Mouse (Mus musculus) MEL (cell line): Measurements from ENCODE around the gene Tmem266. TPM values are rescaled to one million over a fixed set of nuclear protein-coding genes. Genes with fewer than 3 reads are reported as not detected.

ENCODE experiments used
- DNase-seq: peaks from one replicate; pipeline ENCODE4 v3.0.0; 2011; ENCODE audit warnings: low read depth, low spot score
- H3K27ac ChIP-seq: 2 replicates; pipeline ENCODE4 v1.5.1; 2012; ENCODE audit warnings: low read depth, mild to moderate bottlenecking, control low read depth, low read length, moderate library complexity; ENCODE audit not compliant: control insufficient read depth
- H3K27me3 ChIP-seq, 2 experiments: fragments of 150-350 bp in 1 of 2; sonication (generic) in 1 of 2; 2 replicates each; pipeline ENCODE4 v1.6.1; 2012; ENCODE audit warnings: low read length in 2 of 2, mild to moderate bottlenecking in 2 of 2, improper control_type of control experiment in 1 of 2, moderate library complexity in 1 of 2; ENCODE audit not compliant: insufficient read depth in 2 of 2, control insufficient read depth in 1 of 2
- H3K36me3 ChIP-seq, 2 experiments: 2 replicates each; pipeline ENCODE4 v1.6.1; 2012 to 2014; ENCODE audit warnings: low read length in 2 of 2, improper control_type of control experiment in 1 of 2, inconsistent platforms in 1 of 2, mild to moderate bottlenecking in 1 of 2; ENCODE audit not compliant: insufficient read depth in 2 of 2, control insufficient read depth in 1 of 2
- H3K4me1 ChIP-seq, 2 experiments: fragments of 150-350 bp in 1 of 2; sonication (generic) in 1 of 2; 2 replicates each; pipeline ENCODE4 v1.6.1; 2012; ENCODE audit warnings: low read length in 2 of 2, improper control_type of control experiment in 1 of 2, mild to moderate bottlenecking in 1 of 2; ENCODE audit not compliant: insufficient read depth in 2 of 2, control insufficient read depth in 1 of 2
- H3K4me3 ChIP-seq, 2 experiments: fragments of 150-350 bp in 1 of 2; sonication (generic) in 1 of 2; 2 replicates each; pipeline ENCODE4 v1.5.1; 2012; ENCODE audit warnings: low read depth in 2 of 2, low read length in 2 of 2, mild to moderate bottlenecking in 2 of 2, moderate library complexity in 2 of 2, control low read depth in 1 of 2, improper control_type of control experiment in 1 of 2; ENCODE audit not compliant: control insufficient read depth in 1 of 2, insufficient read depth in 1 of 2
- H3K79me2 ChIP-seq: 2 replicates; pipeline ENCODE4 v1.6.1; 2012; ENCODE audit warnings: mild to moderate bottlenecking, low read length, moderate library complexity; ENCODE audit not compliant: control insufficient read depth, poor library complexity, insufficient read depth
- H3K9ac ChIP-seq: 2 replicates; pipeline ENCODE4 v1.6.1; 2012; ENCODE audit warnings: low read depth, mild to moderate bottlenecking, control low read depth, low read length, moderate library complexity; ENCODE audit not compliant: control insufficient read depth, poor library complexity, severe bottlenecking
- H3K9me3 ChIP-seq: fragments of 150-350 bp; sonication (generic); replicated peaks from 2 replicates; pipeline ENCODE4 v1.6.1; 2012; ENCODE audit warnings: mild to moderate bottlenecking, low read length, improper control_type of control experiment, moderate library complexity; ENCODE audit not compliant: insufficient read depth
- CHD2 ChIP-seq: IDR thresholded peaks from 2 replicates; pipeline ENCODE4 v1.6.1; 2011; ENCODE audit warnings: low read length, improper control_type of control experiment
- GABPA ChIP-seq: IDR thresholded peaks from 2 replicates; pipeline ENCODE4 v1.6.1; 2012; ENCODE audit warnings: low read depth, mild to moderate bottlenecking, inconsistent platforms, low read length, improper control_type of control experiment, moderate library complexity
- HCFC1 ChIP-seq: IDR thresholded peaks from 2 replicates; pipeline ENCODE4 v1.6.1; 2012; ENCODE audit warnings: low read depth, mild to moderate bottlenecking, inconsistent platforms, low read length, improper control_type of control experiment, moderate library complexity
- MAX ChIP-seq: IDR thresholded peaks from 2 replicates; pipeline ENCODE4 v1.6.1; 2011; ENCODE audit warnings: low read length, improper control_type of control experiment
- NRF1 ChIP-seq: IDR thresholded peaks from 2 replicates; pipeline ENCODE4 v1.6.1; 2014; ENCODE audit warnings: low read depth, mild to moderate bottlenecking, inconsistent platforms, low read length, improper control_type of control experiment, moderate library complexity; ENCODE audit not compliant: poor library complexity, insufficient read depth, severe bottlenecking
- POLR2AphosphoS2 ChIP-seq: IDR thresholded peaks from 2 replicates; pipeline ENCODE4 v1.6.1; 2011; ENCODE audit warnings: low read length, improper control_type of control experiment
- RAD21 ChIP-seq: IDR thresholded peaks from 2 replicates; pipeline ENCODE4 v1.6.1; 2011; ENCODE audit warnings: mild to moderate bottlenecking, low read depth, low read length, improper control_type of control experiment
- SMC3 ChIP-seq: IDR thresholded peaks from 2 replicates; pipeline ENCODE4 v1.6.1; 2011; ENCODE audit warnings: low read depth, low read length, improper control_type of control experiment
- TAL1 ChIP-seq: IDR thresholded peaks from 2 replicates; pipeline ENCODE4 v1.6.1; 2012; ENCODE audit warnings: mild to moderate bottlenecking, inconsistent platforms, low read length, moderate library complexity, mixed read lengths
- TCF12 ChIP-seq: IDR thresholded peaks from 2 replicates; pipeline ENCODE4 v1.6.1; 2014; ENCODE audit warnings: low read depth, mild to moderate bottlenecking, inconsistent platforms, low read length, improper control_type of control experiment, moderate library complexity
- UBTF ChIP-seq: IDR thresholded peaks from 2 replicates; pipeline ENCODE4 v1.6.1; 2012; ENCODE audit warnings: low read depth, mild to moderate bottlenecking, inconsistent platforms, low read length, improper control_type of control experiment, moderate library complexity, borderline replicate concordance; ENCODE audit not compliant: insufficient read depth
- ZKSCAN1 ChIP-seq: IDR thresholded peaks from 2 replicates; pipeline ENCODE4 v1.6.1; 2012; ENCODE audit warnings: low read depth, mild to moderate bottlenecking, inconsistent platforms, low read length, improper control_type of control experiment, moderate library complexity
- polyA plus RNA-seq, 2 experiments: library from polyadenylated mRNA; stranded (reverse) in 1 of 2; unstranded in 1 of 2; fragments of >175 nt in 1 of 2; fragments of >200 nt in 1 of 2; gene quantifications; 2 replicates each; pipeline versions ENCODE4 v1.2.1 to v1.2.4; 2012; ENCODE audit warnings: low replicate concordance in 2 of 2, low read depth in 1 of 2; ENCODE audit not compliant: insufficient read length in 2 of 2, insufficient read depth in 1 of 2, missing spikeins in 1 of 2
- total RNA-seq: library from RNA; depleted of rRNA; stranded (reverse); fragments of 300-350 nt; gene quantifications from 2 replicates; pipeline ENCODE4 v1.2.3, GENCODE M21; 2012

Gene Tmem266
- total and polyA plus RNA-seq, 3 experiments = not detected

DNA sequence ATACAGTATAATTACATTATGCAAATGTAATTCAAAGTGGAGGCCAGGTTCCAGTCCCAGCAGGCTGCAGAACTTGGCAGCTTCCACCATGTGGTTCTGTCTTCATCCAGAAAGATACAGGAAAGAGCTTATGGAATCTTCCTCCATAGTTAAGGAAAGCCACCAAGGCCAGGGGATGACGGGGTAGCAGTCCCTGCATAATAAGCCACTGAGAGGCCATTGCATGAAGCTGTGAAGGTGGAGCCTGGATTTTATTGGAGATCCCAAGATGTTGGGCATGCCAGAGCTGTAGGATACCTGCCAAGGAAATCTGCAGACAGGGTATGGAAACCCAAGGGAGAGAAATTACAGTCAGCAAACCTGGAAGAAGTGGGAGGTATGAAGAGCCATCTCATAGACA is 30.5 kb downstream of the Tmem266 start:
- H3K79me2 ChIP-seq = no peaks in the 10 kb centered on the region
- H3K36me3 ChIP-seq = no peaks in the 10 kb centered on the region
- TF ChIP-seq SMC3 (no peak), GABPA (no peak), TCF12 (no peak), HCFC1 (no peak), NRF1 (no peak)
- H3K9ac ChIP-seq = no peak overlapping the region
- H3K27ac ChIP-seq = no peak overlapping the region
- DNase-seq = no peak
- H3K4me1 ChIP-seq = no peaks in the 10 kb centered on the region
- H3K9me3 ChIP-seq = no peaks in the 10 kb centered on the region
- H3K4me3 ChIP-seq = no peak overlapping the region
- peaks cover 0 to 7% of the 10 kb centered on the region in 2 experiments for H3K27me3 ChIP-seq

DNA sequence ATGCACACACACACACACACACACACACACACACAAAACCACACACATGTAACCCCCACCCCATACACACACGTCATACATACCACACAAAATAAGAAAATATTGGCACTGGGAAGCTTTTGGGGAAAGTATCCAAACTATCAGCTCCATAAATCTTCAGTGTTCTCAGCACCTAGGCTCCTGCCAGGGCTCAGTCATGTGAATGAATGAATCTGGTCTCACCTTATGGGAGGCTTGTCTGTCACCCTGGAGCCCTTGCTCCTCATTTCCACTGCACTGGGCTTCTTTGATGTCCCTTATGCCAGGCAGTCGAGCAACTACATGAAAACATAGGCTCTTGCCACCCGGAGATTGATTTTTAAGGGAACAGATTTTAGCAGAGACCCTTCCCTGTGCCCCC is 33.7 kb downstream of the Tmem266 start:
- H3K27me3 ChIP-seq = peaks cover 0 to 5% of the 10 kb centered on the region in 2 experiments
- no peaks in the 10 kb centered on the region for H3K4me1 ChIP-seq
- H3K9me3 ChIP-seq = no peaks in the 10 kb centered on the region
- TF ChIP-seq CHD2 = no peak
- TF ChIP-seq RAD21 = no peak
- no peak for TF ChIP-seq POLR2AphosphoS2
- no peak overlapping the region for H3K9ac ChIP-seq
- no peaks in the 10 kb centered on the region for H3K79me2 ChIP-seq
- no peaks in the 10 kb centered on the region for H3K36me3 ChIP-seq
- no peak overlapping the region for H3K4me3 ChIP-seq
- DNase-seq = no peak
- no peak overlapping the region for H3K27ac ChIP-seq

DNA sequence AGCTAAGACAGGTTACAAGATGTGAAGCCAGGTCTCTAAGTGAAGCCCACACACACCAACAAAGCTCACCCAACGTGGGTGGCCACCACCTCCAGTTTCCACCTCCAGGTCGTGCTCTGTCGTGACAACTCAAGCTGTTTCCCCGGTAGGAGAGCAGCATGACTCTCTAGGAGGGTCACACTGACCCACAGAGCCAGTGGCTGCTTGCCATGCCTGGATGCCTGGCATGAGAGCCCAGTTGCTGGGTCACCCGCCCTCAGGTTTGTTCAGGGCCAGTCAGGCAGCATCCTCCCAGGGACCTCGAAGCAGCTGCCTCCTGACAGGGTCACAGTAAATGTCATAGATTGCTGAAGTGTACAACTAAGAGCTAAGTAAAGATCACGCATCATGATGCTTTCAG is 34.1 kb downstream of the Tmem266 start:
- Histone ChIP-seq H3K9me3 (no peaks in the 10 kb centered on the region), H3K36me3 (no peaks in the 10 kb centered on the region), H3K79me2 (no peaks in the 10 kb centered on the region), H3K4me1 (no peaks in the 10 kb centered on the region), H3K9ac (no peak overlapping the region), H3K4me3 (no peak overlapping the region), H3K27ac (no peak overlapping the region), H3K27me3 (peaks cover 0 to 5% of the 10 kb centered on the region in 2 experiments)
- TF ChIP-seq TAL1 (no peak), ZKSCAN1 (no peak), UBTF (no peak), MAX (no peak)
- DNase-seq = no peak
